Mouse (Mus musculus): ENCODE results near the gene Mapk1. TPM values are rescaled to one million over a fixed set of nuclear protein-coding genes. Genes with fewer than 3 reads are reported as not detected.

The Mapk1 gene
- polyA plus RNA-seq, 1 experiment, result 76.8 TPM

DNA sequence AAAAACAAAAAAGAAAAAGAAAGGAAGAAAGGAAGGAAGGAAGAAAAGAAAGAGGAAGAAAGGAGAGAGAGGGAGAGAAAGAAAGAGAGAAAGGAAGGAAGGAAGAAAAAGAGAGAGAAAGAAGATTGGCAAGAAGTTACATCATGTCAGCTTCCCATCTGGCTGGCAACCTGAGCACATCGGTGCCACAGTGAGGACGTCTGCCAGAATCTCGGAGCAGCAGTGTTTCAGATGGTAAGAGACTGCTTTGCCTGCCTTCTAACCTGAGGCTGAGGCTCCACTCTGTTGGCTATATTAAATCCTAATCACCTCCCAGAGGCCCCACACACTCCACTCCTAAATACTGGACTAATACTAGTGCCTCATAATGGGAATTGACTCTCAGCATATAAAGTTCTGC is 70.7 kb downstream of the Mapk1 start:
- no peaks in the 10 kb centered on the region; the same call in 1 of the 2 replicates for H3K4me1 ChIP-seq (ENCODE audit: control insufficient read depth, insufficient read depth, low read length)
- no peak overlapping the region for H3K4me3 ChIP-seq (replicated peaks; ENCODE audit: control insufficient read depth, low read depth, low read length)
- no peak for TF ChIP-seq CTCF (IDR thresholded peaks at IDR 0.05; ENCODE audit: control insufficient read depth, insufficient read depth, low read length)
- no peak overlapping the region for H3K27ac ChIP-seq (ENCODE audit: control insufficient read depth, insufficient read depth, low read depth, low read length, poor library complexity)
- whole genome bisulfite sequencing, result 48% methylated on average over 3 of the region's 3 CpGs

- TF ChIP-seq CTCF (IDR thresholded peaks at IDR 0.05; ENCODE audit: control insufficient read depth, insufficient read depth, low read length) (no peak), POLR2A (IDR thresholded peaks at IDR 0.05; ENCODE audit: borderline replicate concordance, control insufficient read depth, low read depth, low read length) (no peak)
- no peaks in the 10 kb centered on the region; the same call in 1 of the 2 replicates for H3K4me1 ChIP-seq (ENCODE audit: control insufficient read depth, insufficient read depth, low read length)
- H3K27ac ChIP-seq (ENCODE audit: control insufficient read depth, insufficient read depth, low read depth, low read length, poor library complexity), result no peak overlapping the region
- 75% methylated on average over 3 of the region's 3 CpGs for WGBS
- no peak overlapping the region for H3K4me3 ChIP-seq (replicated peaks; ENCODE audit: control insufficient read depth, low read depth, low read length)
Measured at GRCm38 (mm10) chr16:17055584-17055983, 72.4 kb downstream of the Mapk1 start.

DNA sequence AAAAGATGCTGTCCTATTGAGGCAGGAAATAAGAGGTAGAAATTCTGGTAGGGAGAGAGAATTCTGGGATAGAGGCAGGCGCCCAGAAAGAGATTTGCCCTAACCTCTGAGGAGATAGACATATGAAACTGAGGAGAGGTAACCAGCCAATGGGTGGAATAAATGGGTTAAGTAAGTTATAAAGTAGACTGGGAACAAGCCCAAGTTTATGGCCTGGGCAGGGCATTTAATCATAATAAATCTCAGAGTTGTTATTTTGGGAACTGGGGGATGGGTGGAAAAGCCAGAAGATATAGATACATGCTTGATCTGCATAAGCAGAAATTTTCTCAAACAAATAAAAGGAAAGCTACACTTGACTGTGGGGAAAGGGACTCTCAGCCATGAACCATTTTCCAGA is 79.2 kb downstream of the Mapk1 start:
- Histone ChIP-seq H3K4me3 (replicated peaks; ENCODE audit: control insufficient read depth, low read depth, low read length) (no peak overlapping the region), H3K27ac (ENCODE audit: control insufficient read depth, insufficient read depth, low read depth, low read length, poor library complexity) (no peak overlapping the region), H3K4me1 (ENCODE audit: control insufficient read depth, insufficient read depth, low read length) (no peaks in the 10 kb centered on the region)
- 53% methylated on average over 1 of the region's 1 CpGs for WGBS
- TF ChIP-seq CTCF (IDR thresholded peaks at IDR 0.05; ENCODE audit: control insufficient read depth, insufficient read depth, low read length) (no peak), POLR2A (IDR thresholded peaks at IDR 0.05; ENCODE audit: borderline replicate concordance, control insufficient read depth, low read depth, low read length) (no peak)

- WGBS, result 55% methylated on average over 2 of the region's 2 CpGs
- no peak overlapping the region for H3K27ac ChIP-seq (ENCODE audit: control insufficient read depth, insufficient read depth, low read depth, low read length, poor library complexity)
- no peaks in the 10 kb centered on the region; the same call in 1 of the 2 replicates for H3K4me1 ChIP-seq (ENCODE audit: control insufficient read depth, insufficient read depth, low read length)
- H3K4me3 ChIP-seq (replicated peaks; ENCODE audit: control insufficient read depth, low read depth, low read length), result no peak overlapping the region
- TF ChIP-seq CTCF (IDR thresholded peaks at IDR 0.05; ENCODE audit: control insufficient read depth, insufficient read depth, low read length) (no peak), POLR2A (IDR thresholded peaks at IDR 0.05; ENCODE audit: borderline replicate concordance, control insufficient read depth, low read depth, low read length) (no peak)
Measured at GRCm38 (mm10) chr16:17067552-17067951, 84.4 kb downstream of the Mapk1 start.

- H3K27ac ChIP-seq (ENCODE audit: control insufficient read depth, insufficient read depth, low read depth, low read length, poor library complexity), result no peak within 1 kb of the TSS; the same call in 1 of the 2 replicates
- TF ChIP-seq CTCF (IDR thresholded peaks at IDR 0.05; ENCODE audit: control insufficient read depth, insufficient read depth, low read length) (no peak), POLR2A (IDR thresholded peaks at IDR 0.05; ENCODE audit: borderline replicate concordance, control insufficient read depth, low read depth, low read length) (peak; percentile 49; the same call in 1 of the 2 replicates)
- under 1% methylated on average over 76 of the region's 76 CpGs for WGBS
- no peaks in the 10 kb centered on the region; the same call in 1 of the 2 replicates for H3K4me1 ChIP-seq (ENCODE audit: control insufficient read depth, insufficient read depth, low read length)
- H3K4me3 ChIP-seq (replicated peaks; ENCODE audit: control insufficient read depth, low read depth, low read length), result peak within 1 kb of the TSS; percentile 68
Measured at GRCm38 (mm10) chr16:17069511-17070443, 86.6 kb downstream of the Mapk1 start, which contains the start of gene Ypel1. TSS of gene Ypel1 (plus strand) at chr16:17069696.

DNA sequence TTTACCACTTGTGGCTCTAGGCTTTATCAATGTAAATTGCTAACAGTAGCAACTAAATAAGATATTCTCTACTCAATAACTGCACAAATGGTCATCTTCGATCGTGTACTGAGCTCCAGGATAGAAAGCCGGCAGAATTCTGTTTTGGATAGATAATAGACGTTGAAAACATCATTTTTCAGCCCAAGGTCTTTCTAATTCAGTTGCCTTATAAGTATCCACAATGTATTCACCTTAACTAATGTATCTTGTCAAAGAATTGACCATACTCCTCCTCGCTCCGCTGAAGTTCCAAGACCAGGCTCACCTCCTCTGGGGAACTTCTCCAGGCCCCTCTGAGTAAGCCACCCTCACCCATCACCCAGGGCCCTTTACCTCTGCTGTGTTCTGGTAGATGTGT is 87.5 kb downstream of the Mapk1 start:
- Histone ChIP-seq H3K4me3 (replicated peaks; ENCODE audit: control insufficient read depth, low read depth, low read length) (no peak overlapping the region), H3K4me1 (ENCODE audit: control insufficient read depth, insufficient read depth, low read length) (no peaks in the 10 kb centered on the region; the same call in 1 of the 2 replicates), H3K27ac (ENCODE audit: control insufficient read depth, insufficient read depth, low read depth, low read length, poor library complexity) (no peak overlapping the region)
- TF ChIP-seq POLR2A (IDR thresholded peaks at IDR 0.05; ENCODE audit: borderline replicate concordance, control insufficient read depth, low read depth, low read length), result no peak
- TF ChIP-seq CTCF (IDR thresholded peaks at IDR 0.05; ENCODE audit: control insufficient read depth, insufficient read depth, low read length), result no peak
- 49% methylated on average over 6 of the region's 6 CpGs for WGBS

- WGBS, result 88% methylated on average over 7 of the region's 7 CpGs
- Histone ChIP-seq H3K4me1 (ENCODE audit: control insufficient read depth, insufficient read depth, low read length) (no peaks in the 10 kb centered on the region; the same call in 1 of the 2 replicates), H3K4me3 (replicated peaks; ENCODE audit: control insufficient read depth, low read depth, low read length) (no peak overlapping the region), H3K27ac (ENCODE audit: control insufficient read depth, insufficient read depth, low read depth, low read length, poor library complexity) (no peak overlapping the region)
- TF ChIP-seq CTCF (IDR thresholded peaks at IDR 0.05; ENCODE audit: control insufficient read depth, insufficient read depth, low read length), result no peak
- no peak for TF ChIP-seq POLR2A (IDR thresholded peaks at IDR 0.05; ENCODE audit: borderline replicate concordance, control insufficient read depth, low read depth, low read length)
Measured at GRCm38 (mm10) chr16:17073000-17073399, 89.8 kb downstream of the Mapk1 start.

- no peak for TF ChIP-seq CTCF (IDR thresholded peaks at IDR 0.05; ENCODE audit: control insufficient read depth, insufficient read depth, low read length)
- no peak for TF ChIP-seq POLR2A (IDR thresholded peaks at IDR 0.05; ENCODE audit: borderline replicate concordance, control insufficient read depth, low read depth, low read length)
- WGBS, result 86% methylated on average over 2 of the region's 2 CpGs
- no peak overlapping the region for H3K27ac ChIP-seq (ENCODE audit: control insufficient read depth, insufficient read depth, low read depth, low read length, poor library complexity)
- no peak overlapping the region for H3K4me3 ChIP-seq (replicated peaks; ENCODE audit: control insufficient read depth, low read depth, low read length)
- no peaks in the 10 kb centered on the region for H3K4me1 ChIP-seq (ENCODE audit: control insufficient read depth, insufficient read depth, low read length)
Measured at GRCm38 (mm10) chr16:17076301-17076700, 93.1 kb downstream of the Mapk1 start.

Measured in bone marrow, adult 2 months (tissue).